Mouse (Mus musculus) embryo, embryonic 11.5 days (tissue): Measurements from ENCODE around the gene Tspan12.
"Not testable (repeated sequence)": the region's sequence is repeated elsewhere in the genome, so short reads cannot be mapped to it uniquely, and the experiment has no call there.

Experiments used
- DNase-seq: peaks from one replicate; pipeline ENCODE4 v3.0.0-alpha.2; 2012; ENCODE audit warnings: low read depth, low spot score

Gene Tspan12

GRCm38 (mm10) chr6:21852344-21852785 is at the start of gene Tspan12:
Tspan12 (minus strand) TSS chr6:21852515.
- no peak for DNase-seq

- peak; percentile 39 for DNase-seq
Measured at GRCm38 (mm10) chr6:21894451-21894850, 42.1 kb upstream of the Tspan12 start.

DNA sequence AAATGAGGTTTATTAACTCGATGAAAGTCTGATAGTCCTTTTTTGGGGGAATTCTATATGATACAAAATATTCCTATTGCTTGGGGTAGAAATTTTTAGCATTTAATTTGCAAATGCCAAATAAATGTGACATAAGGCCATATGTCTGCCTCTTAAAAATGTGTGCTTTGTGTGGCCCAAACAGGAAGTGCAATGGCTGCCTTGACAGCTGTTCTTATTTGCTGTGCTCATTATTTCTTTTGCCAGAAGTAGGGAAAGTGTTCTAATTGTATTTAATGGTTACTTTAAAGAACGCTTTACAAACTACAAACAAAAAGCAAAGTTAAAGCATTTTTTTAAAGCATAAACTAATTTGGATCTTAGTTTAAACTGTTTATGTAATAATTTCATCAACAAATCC is 36.8 kb upstream of the Tspan12 start:
- DNase-seq: no peak

- not testable (repeated sequence) for DNase-seq
Measured at GRCm38 (mm10) chr6:21887971-21888370, 35.7 kb upstream of the Tspan12 start.

- DNase-seq: no peak
Measured at GRCm38 (mm10) chr6:21879496-21879895, 27.2 kb upstream of the Tspan12 start.

DNA sequence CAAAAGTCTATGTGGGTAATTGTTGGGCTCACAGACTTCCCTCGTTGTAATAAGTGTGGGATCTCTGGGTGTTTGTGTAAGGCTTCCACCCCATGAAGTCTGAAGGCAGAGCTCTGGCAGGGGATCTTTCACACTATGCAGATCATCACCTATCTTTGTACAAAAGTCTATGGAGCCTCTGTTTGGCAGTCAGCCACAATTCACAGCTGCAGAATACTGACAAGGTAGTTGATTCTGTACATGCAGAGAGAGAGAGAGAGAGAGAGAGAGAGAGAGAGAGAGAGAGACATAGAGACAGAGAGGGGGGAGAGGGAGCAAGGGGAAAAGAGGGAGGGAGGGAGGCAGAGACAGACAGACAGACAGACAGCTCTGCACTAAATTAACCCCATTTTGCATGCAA is 15.0 kb upstream of the Tspan12 start:
- no peak for DNase-seq

DNA sequence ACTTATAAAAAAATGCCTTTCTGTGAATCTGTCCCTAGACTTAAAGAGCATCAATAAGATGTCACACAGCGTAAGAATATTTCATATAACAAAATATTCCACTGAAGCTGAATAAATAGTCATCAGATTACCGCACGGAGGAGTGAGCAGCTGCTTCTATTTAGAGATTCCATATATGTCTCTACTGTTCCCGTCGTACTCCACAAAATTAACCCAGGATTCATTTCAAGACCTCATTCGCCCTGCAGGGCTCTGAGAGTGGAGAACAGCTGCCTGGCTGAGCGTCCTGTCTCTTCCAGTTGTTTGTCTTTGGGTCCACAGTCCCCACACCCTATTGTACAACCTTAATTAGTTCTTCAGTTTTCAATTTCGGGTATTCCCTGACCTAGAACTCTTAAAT is 11.9 kb upstream of the Tspan12 start:
- no peak for DNase-seq

GRCm38 (mm10) chr6:21863561-21863960 is 11.2 kb upstream of the Tspan12 start:
- no peak for DNase-seq

DNA sequence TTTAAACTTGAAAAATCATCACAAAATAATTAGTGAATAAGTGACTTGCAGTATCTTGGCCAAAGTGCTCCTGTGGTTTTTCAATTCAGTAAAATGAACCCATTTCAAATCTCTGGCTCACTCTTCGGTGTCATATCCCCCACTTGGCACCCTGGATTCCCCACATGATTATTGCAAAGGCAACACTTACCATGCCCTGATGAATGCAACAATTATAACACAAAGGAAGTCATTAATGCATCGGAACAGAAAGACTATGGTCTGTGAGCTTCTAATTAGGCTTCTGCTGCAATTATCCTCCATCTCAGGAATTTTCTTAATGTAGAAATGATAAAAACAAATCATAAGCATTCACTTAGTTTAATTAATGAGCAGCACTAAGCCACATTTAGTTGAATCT is 9.0 kb upstream of the Tspan12 start:
- DNase-seq: no peak

GRCm38 (mm10) chr6:21857843-21858242 is 5.5 kb upstream of the Tspan12 start:
- DNase-seq: no peak

GRCm38 (mm10) chr6:21855921-21856320 is 3.6 kb upstream of the Tspan12 start:
- no peak for DNase-seq

DNA sequence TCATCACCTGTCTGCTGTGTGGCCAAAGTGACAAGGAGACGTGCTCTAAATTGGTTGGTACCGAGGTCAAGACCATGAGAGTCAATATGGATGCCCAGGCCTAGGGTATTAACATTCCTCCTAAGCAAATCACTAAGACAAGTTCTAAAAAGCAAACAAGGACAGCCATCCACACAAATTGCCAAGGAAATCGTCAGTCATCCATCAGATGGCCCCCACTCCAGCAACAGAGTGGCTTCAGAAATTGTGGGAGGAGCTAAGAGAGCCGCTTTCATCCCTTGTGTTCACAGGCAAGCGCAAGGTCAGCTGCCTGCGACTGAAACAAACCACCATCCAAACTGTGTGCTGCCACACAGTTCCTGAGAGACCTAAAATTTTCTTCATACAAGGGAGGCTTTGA is 1.0 kb upstream of the Tspan12 start:
- DNase-seq: no peak

DNA sequence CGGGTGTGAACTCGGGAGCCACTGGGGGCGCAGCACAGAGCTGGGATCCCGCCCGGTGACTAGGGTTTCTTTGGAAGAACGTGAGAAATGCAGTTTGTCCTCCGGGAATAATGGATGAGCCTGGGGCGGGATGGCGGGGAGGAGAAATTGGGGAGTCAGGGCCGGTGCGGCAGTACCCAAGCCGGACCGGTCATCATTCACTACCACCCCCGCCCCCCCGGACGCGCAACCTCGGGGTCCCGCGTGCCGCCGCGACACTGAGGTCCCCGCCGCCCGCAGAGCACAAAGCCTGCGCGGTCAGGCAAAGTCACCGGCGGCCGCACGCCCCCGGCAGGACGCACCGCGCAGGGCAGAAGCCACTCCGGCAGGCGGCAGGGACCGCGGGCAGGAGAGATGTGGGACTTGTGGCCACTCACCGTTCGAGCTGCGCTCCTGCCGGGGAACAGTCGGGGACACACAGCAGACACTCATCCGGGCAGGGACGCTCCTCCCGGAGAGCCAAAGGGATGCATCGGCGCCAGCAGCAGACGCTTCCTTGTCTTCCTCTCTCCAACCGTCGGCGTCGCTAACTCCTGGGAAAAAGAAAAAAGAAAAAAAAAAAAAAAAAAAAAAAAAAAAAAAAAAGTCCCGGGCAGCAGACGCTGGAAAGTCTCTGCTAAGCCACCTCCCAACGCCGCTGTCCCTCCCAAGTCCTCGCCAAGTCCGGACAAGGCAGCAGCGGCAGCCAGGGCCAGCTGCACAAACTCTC is 545 bp downstream of the Tspan12 start:
- peak; percentile 71 for DNase-seq

DNA sequence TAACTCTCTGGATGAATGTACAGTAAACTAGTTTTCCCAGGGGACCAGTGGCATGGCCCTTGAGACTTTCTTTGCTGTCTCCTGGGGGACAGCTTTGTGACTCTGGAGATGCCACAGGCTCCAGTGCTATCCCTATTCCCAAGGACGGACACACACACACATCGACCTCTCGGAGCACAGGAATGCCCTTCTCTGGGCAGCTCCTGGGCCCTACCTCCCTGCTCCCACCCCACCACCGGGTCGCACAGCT is 1.0 kb downstream of the Tspan12 start:
- DNase-seq: no peak

DNA sequence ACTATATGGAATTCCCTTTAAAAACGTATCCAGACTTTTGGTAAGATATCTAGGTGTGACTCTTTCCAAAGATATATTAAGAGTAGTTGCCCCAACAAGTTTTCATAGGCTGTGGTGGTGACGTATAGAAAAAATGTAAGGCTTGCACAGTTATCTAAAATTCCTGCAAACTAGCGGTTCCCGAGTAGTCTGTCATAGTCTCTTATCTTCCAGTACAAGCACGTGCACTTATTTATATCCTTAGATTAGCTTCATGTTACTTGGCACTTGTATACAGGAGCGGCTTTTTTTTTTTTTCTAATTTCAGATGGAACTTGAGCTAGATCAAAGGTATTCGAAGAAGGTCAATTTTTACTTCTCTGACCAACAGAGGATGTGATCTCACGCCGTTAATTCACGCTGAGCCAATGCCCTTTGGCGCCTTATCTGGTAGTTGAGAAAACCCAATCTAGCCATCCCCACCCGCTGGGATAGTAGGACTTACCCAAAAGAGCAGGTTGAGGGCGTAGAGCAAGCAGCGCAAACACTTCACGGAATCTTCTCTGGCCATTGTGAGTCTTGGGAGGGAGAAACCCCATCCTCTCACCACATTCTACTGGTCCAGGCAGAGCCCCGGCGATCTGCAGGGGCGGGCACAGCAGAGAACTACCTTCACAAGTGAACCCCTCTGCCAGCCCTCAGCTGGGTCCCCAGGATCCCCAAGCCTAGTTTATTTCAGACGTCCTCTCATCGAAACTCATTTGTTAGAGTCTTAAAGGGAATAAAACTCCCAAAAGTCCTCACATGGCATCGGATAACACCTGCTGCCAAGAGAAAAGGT is 1.6 kb downstream of the Tspan12 start:
- no peak for DNase-seq

- no peak for DNase-seq
Measured at GRCm38 (mm10) chr6:21848808-21849207, 3.5 kb downstream of the Tspan12 start.

DNA sequence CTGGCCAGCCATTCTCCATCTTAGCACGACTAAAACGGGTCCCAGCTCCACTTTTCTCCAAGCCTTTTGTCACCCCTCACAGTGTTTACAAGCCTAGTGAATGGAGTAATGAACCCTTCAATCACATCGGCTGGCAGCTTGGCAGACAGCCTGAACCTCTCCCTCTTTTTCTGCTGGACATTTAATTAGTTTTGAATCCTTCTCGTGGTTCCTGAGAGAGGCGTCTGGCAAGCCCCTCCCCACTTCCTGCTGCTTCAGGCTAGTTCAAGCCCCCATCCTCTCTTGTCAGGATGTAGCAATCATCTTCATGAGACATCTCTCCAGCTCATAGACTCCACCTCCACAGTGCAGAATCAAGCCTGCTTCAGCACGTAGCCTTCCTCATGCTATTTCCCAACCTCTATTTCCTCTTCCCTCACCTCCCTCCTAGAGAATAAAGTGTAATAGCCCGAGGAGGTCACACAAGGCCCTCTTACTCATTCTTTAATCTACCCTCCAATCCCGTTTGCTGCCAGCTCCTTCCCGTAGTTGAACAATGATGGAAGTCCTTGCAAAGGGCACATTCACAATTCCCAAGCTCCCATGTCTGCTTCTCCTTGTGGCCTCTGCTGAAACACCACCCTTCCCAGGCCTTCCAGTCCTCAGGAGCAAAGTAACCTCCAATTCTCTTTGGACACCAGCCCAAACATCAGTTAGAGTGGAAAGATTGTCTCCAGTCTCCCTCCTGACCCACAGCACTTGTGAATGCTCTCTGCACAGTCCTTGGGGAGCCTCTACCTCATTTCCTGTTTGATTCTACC is 12.1 kb downstream of the Tspan12 start:
- no peak for DNase-seq

- DNase-seq: no peak
Measured at GRCm38 (mm10) chr6:21839244-21839814, 13.0 kb downstream of the Tspan12 start.

GRCm38 (mm10) chr6:21833531-21833930 is 18.8 kb downstream of the Tspan12 start:
- DNase-seq: no peak

GRCm38 (mm10) chr6:21831871-21832270 is 20.4 kb downstream of the Tspan12 start:
- DNase-seq: no peak

DNA sequence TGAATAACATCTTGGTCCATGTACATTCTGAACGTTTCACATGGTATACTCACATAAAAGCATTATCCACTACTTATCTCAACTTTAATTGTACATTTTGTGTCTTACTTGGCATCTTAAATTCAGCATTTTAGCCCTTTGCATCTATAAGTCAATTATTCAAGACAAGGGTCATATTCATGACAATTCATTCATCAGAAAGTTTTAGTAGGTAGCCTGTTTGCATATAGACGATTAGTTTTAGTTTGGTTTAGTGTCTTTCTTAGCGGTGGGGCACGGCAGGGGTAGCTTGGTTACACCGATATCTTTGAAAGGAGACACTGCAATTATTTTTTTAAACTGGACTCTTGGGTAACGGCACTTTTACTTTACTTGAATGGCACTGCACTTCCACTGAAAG is 21.4 kb downstream of the Tspan12 start:
- no peak for DNase-seq

GRCm38 (mm10) chr6:21829930-21830329 is 22.4 kb downstream of the Tspan12 start:
- no peak for DNase-seq
